Mouse (Mus musculus) spleen, adult 12 weeks (tissue): ENCODE results near the gene Psmc2.

ENCODE experiments used
- DNase-seq: peaks from one replicate; pipeline ENCODE4 v3.0.0; 2022; ENCODE audit warnings: low spot score

Gene Psmc2

GRCm38 (mm10) chr5:21804837-21805236 lies 19.8 kb downstream of the Psmc2 start:
- no peak for DNase-seq

- DNase-seq: no peak
Measured at GRCm38 (mm10) chr5:21810924-21811323, 25.8 kb downstream of the Psmc2 start.

GRCm38 (mm10) chr5:21813994-21814393 lies 28.9 kb downstream of the Psmc2 start:
- peak; percentile 21 for DNase-seq

GRCm38 (mm10) chr5:21826370-21826769 lies 41.3 kb downstream of the Psmc2 start:
- DNase-seq: no peak

- no peak for DNase-seq
Measured at GRCm38 (mm10) chr5:21827643-21828042, 42.6 kb downstream of the Psmc2 start.

- no peak for DNase-seq
Measured at GRCm38 (mm10) chr5:21828855-21829254, 43.8 kb downstream of the Psmc2 start.

- DNase-seq: no peak
Measured at GRCm38 (mm10) chr5:21831761-21832160, 46.7 kb downstream of the Psmc2 start.

GRCm38 (mm10) chr5:21844676-21845075 lies 59.6 kb downstream of the Psmc2 start:
- no peak for DNase-seq

GRCm38 (mm10) chr5:21846616-21847290 lies 61.7 kb downstream of the Psmc2 start:
- no peak for DNase-seq

GRCm38 (mm10) chr5:21847438-21847837 lies 62.4 kb downstream of the Psmc2 start:
- no peak for DNase-seq

- DNase-seq: no peak
Measured at GRCm38 (mm10) chr5:21851679-21852340, 66.7 kb downstream of the Psmc2 start.
